Mouse (Mus musculus) ES-E14 (cell line): ENCODE results near the gene Igsf8.
"Not testable (repeated sequence)": the region's sequence is repeated elsewhere in the genome, so short reads cannot be mapped to it uniquely, and the experiment has no call there.

ENCODE experiments used
- CHD2 ChIP-seq: IDR thresholded peaks from 2 replicates; pipeline ENCODE4 v1.6.1; 2014; ENCODE audit warnings: mild to moderate bottlenecking, low read depth, low read length, inconsistent platforms
- ZNF384 ChIP-seq: IDR thresholded peaks from 2 replicates; pipeline ENCODE4 v1.6.1; 2012; ENCODE audit warnings: low read depth, low read length, inconsistent platforms

- not testable (repeated sequence) for TF ChIP-seq CHD2, ZNF384
Observed at GRCm38 (mm10) chr1:172244645-172245044, 16.8 kb upstream of the Igsf8 start.
